Comparison of ENCODE assay signal across 8 mouse cellular contexts in the genomic region with DNA sequence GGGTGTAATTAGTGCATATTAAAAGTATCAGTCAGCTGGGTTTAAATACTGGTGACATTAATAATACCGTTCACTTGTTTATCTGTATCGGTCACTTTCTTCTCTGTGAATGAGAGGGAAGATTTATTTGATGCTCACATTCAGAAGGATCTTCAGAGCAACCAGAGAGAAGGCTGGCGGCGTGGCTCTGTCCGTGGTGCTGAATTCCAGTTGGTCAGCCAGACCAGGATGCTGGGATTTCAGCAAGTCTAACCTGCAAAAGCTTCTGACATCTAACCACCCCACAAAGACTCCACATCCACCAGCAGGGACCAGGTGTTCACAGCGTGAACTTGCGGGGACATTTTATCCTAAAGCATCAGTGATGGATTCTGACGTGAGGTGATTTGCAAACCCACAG.
DNase-seq lines count a peak whose midpoint lies in the region; ATAC-seq and TF ChIP-seq lines count a peak whose summit lies in the region.
"Had no signal": no experiment of that assay in that cellular context is flagged by ENCODE, and none has a peak within 500 bp of the region (broad histone marks: within the 10 kb centered on the region; RNA-seq: fewer than 3 reads in every experiment).

No protein-coding gene starts in this region.

- intact Hi-C loops in left cerebral cortex, postnatal 25 days (cut with DNase I), result no loop called here

- no peak overlapping the region for H3K27ac ChIP-seq in kidney, embryonic 15.5 days
- no peak overlapping the region for H3K27ac ChIP-seq in ES-E14 (ENCODE audit: insufficient read depth, low read depth, low read length, poor library complexity, severe bottlenecking)
- no peak overlapping the region for H3K27ac ChIP-seq in limb, embryonic 11.5 days (replicated peaks; ENCODE audit: low read depth, low read length)
- H3K27ac ChIP-seq: lung, embryonic 15.5 days had no signal

- no peaks in the 10 kb centered on the region for H3K36me3 ChIP-seq in kidney, embryonic 15.5 days
- H3K36me3 ChIP-seq in ES-E14 (ENCODE audit: control insufficient read depth, insufficient read depth, low read length, poor library complexity, severe bottlenecking), result no peaks in the 10 kb centered on the region
- no peaks in the 10 kb centered on the region for H3K36me3 ChIP-seq in limb, embryonic 11.5 days (ENCODE audit: control insufficient read depth, insufficient read depth, low read length)
- H3K36me3 ChIP-seq: lung, embryonic 15.5 days had no signal

- H3K4me2 ChIP-seq in kidney, embryonic 15.5 days, result no peak overlapping the region
- no peak overlapping the region for H3K4me2 ChIP-seq in limb, embryonic 11.5 days (ENCODE audit: low read depth, severe bottlenecking)
- H3K4me2 ChIP-seq: lung, embryonic 15.5 days had no signal

- in situ Hi-C loops in ES-E14 (cut with MboI; ENCODE audit: low sequenced_read_pairs in 2 of 2, unreplicated experiment in 2 of 2), result no loop called here

- no peaks in the 10 kb centered on the region for H3K4me1 ChIP-seq in kidney, embryonic 15.5 days
- no peaks in the 10 kb centered on the region for H3K4me1 ChIP-seq in ES-E14 (ENCODE audit: control insufficient read depth in 2 of 2, insufficient read depth in 2 of 2, low read length in 2 of 2, poor library complexity in 1 of 2)
- no peaks in the 10 kb centered on the region for H3K4me1 ChIP-seq in limb, embryonic 11.5 days (ENCODE audit: control insufficient read depth, insufficient read depth, low read length)
- H3K4me1 ChIP-seq: lung, embryonic 15.5 days had no signal

- H3K9ac ChIP-seq in kidney, embryonic 15.5 days, result no peak overlapping the region
- no peak overlapping the region for H3K9ac ChIP-seq in ES-E14 (ENCODE audit: insufficient read depth, low read depth, low read length, poor library complexity, severe bottlenecking)
- no peak overlapping the region for H3K9ac ChIP-seq in limb, embryonic 11.5 days (ENCODE audit: low read length)
- H3K9ac ChIP-seq: lung, embryonic 15.5 days had no signal

- no peaks in the 10 kb centered on the region for H3K9me3 ChIP-seq in kidney, embryonic 15.5 days (replicated peaks)
- no peaks in the 10 kb centered on the region for H3K9me3 ChIP-seq in ES-E14 (ENCODE audit: control insufficient read depth, insufficient read depth, low read depth, low read length)
- no peaks in the 10 kb centered on the region for H3K9me3 ChIP-seq in limb, embryonic 11.5 days (ENCODE audit: control insufficient read depth, low read length)
- H3K9me3 ChIP-seq: lung, embryonic 15.5 days had no signal

- no peaks in the 10 kb centered on the region for H3K27me3 ChIP-seq in kidney, embryonic 15.5 days
- H3K27me3 ChIP-seq in limb, embryonic 11.5 days (ENCODE audit: control insufficient read depth, insufficient read depth, low read length), result no peaks in the 10 kb centered on the region
- H3K27me3 ChIP-seq: lung, embryonic 15.5 days had no signal

- peak; percentile 4 for DNase-seq in kidney, adult 18-20 months
- peak; percentile 40 for DNase-seq in ES-E14 (ENCODE audit: low read depth, low spot score)
- peak; percentile 24 for DNase-seq in adipocyte (ENCODE audit: low spot score)
- DNase-seq in limb, embryonic 11.5 days (ENCODE audit: low spot score), result peak; percentile 87
- no peak for DNase-seq in left cerebral cortex, postnatal 25 days (ENCODE audit: low spot score in 2 of 2)
- DNase-seq in spleen, adult 12 weeks (ENCODE audit: low spot score), result no peak

- no peak for ATAC-seq in kidney, embryonic 15.5 days (replicated peaks; ENCODE audit: low FRiP score)
- no peak for ATAC-seq in limb, embryonic 11.5 days (ENCODE audit: insufficient number of reproducible peaks, low FRiP score, low TSS enrichment, low read depth)

- H3K4me3 ChIP-seq in kidney, embryonic 15.5 days (replicated peaks), result no peak overlapping the region
- H3K4me3 ChIP-seq in ES-E14 (ENCODE audit: insufficient read depth in 1 of 2, low read depth in 1 of 2, low read length in 2 of 2, poor library complexity in 1 of 2, severe bottlenecking in 1 of 2), result no peak overlapping the region
- H3K4me3 ChIP-seq in limb, embryonic 11.5 days (ENCODE audit: low read depth, low read length), result no peak overlapping the region
- H3K4me3 ChIP-seq: lung, embryonic 15.5 days had no signal

- 22% methylated on average over 8 of the region's 8 CpGs for WGBS in kidney, embryonic 15.5 days
- 27% methylated on average over 8 of the region's 8 CpGs for WGBS in limb, embryonic 11.5 days

TF ChIP-seq in ES-E14, 5 proteins besides CTCF, POLR2A, EP300 and RAD21:
- TF ChIP-seq CHD2 (IDR thresholded peaks at IDR 0.05; ENCODE audit: low read depth, low read length), result no peak
- no peak for TF ChIP-seq ZC3H11A (IDR thresholded peaks at IDR 0.05; ENCODE audit: borderline replicate concordance, low read depth, low read length)
- no peak for TF ChIP-seq MAFK (IDR thresholded peaks at IDR 0.05; ENCODE audit: insufficient read depth, low read depth, low read length)
- no peak for TF ChIP-seq ZNF384 (IDR thresholded peaks at IDR 0.05; ENCODE audit: low read depth, low read length)
TF ChIP-seq in ES-E14: peak in this region for 0.

Comparison
In these comparisons a context has a peak if more than half of its experiments do, and no peak if none do; other contexts are left out.
1. DNase-seq: peak in kidney, adult 18-20 months (single experiment), ES-E14 (single experiment), adipocyte (single experiment) and limb, embryonic 11.5 days (single experiment); none in left cerebral cortex, postnatal 25 days (0 of 2) and spleen, adult 12 weeks (single experiment).